Mouse (Mus musculus): Measurements from ENCODE around the gene Olfr711. TPM values are rescaled to one million over a fixed set of nuclear protein-coding genes. Genes with fewer than 3 reads are reported as not detected.
"Not testable (repeated sequence)": the region's sequence is repeated elsewhere in the genome, so short reads cannot be mapped to it uniquely, and the experiment has no call there.

The Olfr711 gene
- polyA plus RNA-seq (2014; fragmentation: Nextera tagmentation; extraction: Ambion mirVana), result not detected in 2 replicates

- Histone ChIP-seq H3K4me2 (ENCODE audit: low read depth) (no peak within 1 kb of the TSS), H3K27ac (ENCODE audit: low read depth, low read length) (no peak within 1 kb of the TSS), H3K9me3 (ENCODE audit: control insufficient read depth, low read length) (no peaks in the 10 kb centered on the region), H3K4me3 (ENCODE audit: low read depth, low read length) (no peak within 1 kb of the TSS), H3K36me3 (ENCODE audit: control insufficient read depth, insufficient read depth, low read length) (no peaks in the 10 kb centered on the region), H3K9ac (ENCODE audit: low read length) (no peak within 1 kb of the TSS), H3K27me3 (ENCODE audit: control insufficient read depth, insufficient read depth, low read length) (no peaks in the 10 kb centered on the region), H3K4me1 (ENCODE audit: control insufficient read depth, insufficient read depth, low read length) (no peaks in the 10 kb centered on the region)
- DNase-seq (ENCODE audit: low spot score), result no peak
- WGBS, result 74% methylated on average over 1 of the region's 1 CpGs
- ATAC-seq (ENCODE audit: insufficient read depth, low FRiP score, low TSS enrichment), result no peak
These were observed at the start of gene Olfr711 for GRCm38 (mm10) chr7:106975353-106975752. Gene Olfr711 (minus strand): TSS chr7:106975453.

DNA sequence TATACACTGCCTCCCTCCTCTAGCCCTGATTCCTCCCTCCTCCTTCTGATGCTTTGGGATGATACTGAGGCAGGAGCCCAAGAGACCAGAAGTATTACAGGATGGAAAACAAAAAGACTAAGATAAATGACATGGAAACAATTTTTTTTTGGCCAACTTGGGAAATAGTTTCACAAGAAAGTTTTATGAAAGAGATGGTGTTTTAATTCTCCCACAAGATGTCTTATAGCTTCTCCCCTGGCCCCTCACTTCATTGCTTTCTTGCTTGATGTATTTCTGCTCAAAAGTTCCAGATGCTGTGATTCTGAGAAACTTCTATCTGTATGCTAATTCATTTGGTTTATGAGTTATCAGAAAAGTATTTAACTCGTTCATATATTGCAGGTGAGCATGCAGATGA, 30.7 kb upstream of the Olfr711 start, which contains the start of gene Olfr2:
TSS of gene Olfr2 (minus strand) at position 101 of the 400 bp plus-strand sequence.
- no peaks in the 10 kb centered on the region for H3K4me1 ChIP-seq (ENCODE audit: control insufficient read depth, insufficient read depth, low read length)
- no peaks in the 10 kb centered on the region for H3K27me3 ChIP-seq (ENCODE audit: control insufficient read depth, insufficient read depth, low read length)
- no peak within 1 kb of the TSS for H3K9ac ChIP-seq (ENCODE audit: low read length)
- no peak within 1 kb of the TSS for H3K4me3 ChIP-seq (ENCODE audit: low read depth, low read length)
- H3K27ac ChIP-seq (ENCODE audit: low read depth, low read length), result no peak within 1 kb of the TSS
- no peak for ATAC-seq (ENCODE audit: insufficient read depth, low FRiP score, low TSS enrichment)
- H3K9me3 ChIP-seq (ENCODE audit: control insufficient read depth, low read length), result no peaks in the 10 kb centered on the region
- H3K4me2 ChIP-seq (ENCODE audit: low read depth), result no peak within 1 kb of the TSS
- H3K36me3 ChIP-seq (ENCODE audit: control insufficient read depth, insufficient read depth, low read length), result no peaks in the 10 kb centered on the region
- no peak for DNase-seq (ENCODE audit: low spot score)
- WGBS, result 63% methylated on average over 1 of the region's 1 CpGs

GRCm38 (mm10) chr7:107004169-107004568, 28.9 kb upstream of the Olfr711 start:
- H3K27ac ChIP-seq (ENCODE audit: low read depth, low read length), result no peak overlapping the region
- no peak overlapping the region for H3K4me2 ChIP-seq (ENCODE audit: low read depth)
- no peak overlapping the region for H3K4me3 ChIP-seq (ENCODE audit: low read depth, low read length)
- no peaks in the 10 kb centered on the region for H3K36me3 ChIP-seq (ENCODE audit: control insufficient read depth, insufficient read depth, low read length)
- no peaks in the 10 kb centered on the region for H3K27me3 ChIP-seq (ENCODE audit: control insufficient read depth, insufficient read depth, low read length)
- DNase-seq (ENCODE audit: low spot score), result no peak
- ATAC-seq (ENCODE audit: insufficient read depth, low FRiP score, low TSS enrichment), result no peak
- H3K4me1 ChIP-seq (ENCODE audit: control insufficient read depth, insufficient read depth, low read length), result no peaks in the 10 kb centered on the region
- H3K9ac ChIP-seq (ENCODE audit: low read length), result no peak overlapping the region
- no peaks in the 10 kb centered on the region for H3K9me3 ChIP-seq (ENCODE audit: control insufficient read depth, low read length)
- WGBS, result 78% methylated on average over 3 of the region's 3 CpGs

GRCm38 (mm10) chr7:107000798-107001197, 25.5 kb upstream of the Olfr711 start:
- DNase-seq (ENCODE audit: low spot score) (no peak), ATAC-seq (ENCODE audit: insufficient read depth, low FRiP score, low TSS enrichment) (no peak)
- Histone ChIP-seq H3K36me3 (ENCODE audit: control insufficient read depth, insufficient read depth, low read length) (no peaks in the 10 kb centered on the region), H3K9me3 (ENCODE audit: control insufficient read depth, low read length) (no peaks in the 10 kb centered on the region), H3K4me3 (ENCODE audit: low read depth, low read length) (no peak overlapping the region), H3K9ac (ENCODE audit: low read length) (no peak overlapping the region), H3K27ac (ENCODE audit: low read depth, low read length) (no peak overlapping the region), H3K4me2 (ENCODE audit: low read depth) (no peak overlapping the region), H3K4me1 (ENCODE audit: control insufficient read depth, insufficient read depth, low read length) (no peaks in the 10 kb centered on the region), H3K27me3 (ENCODE audit: control insufficient read depth, insufficient read depth, low read length) (no peaks in the 10 kb centered on the region)
- WGBS, result 94% methylated on average over 7 of the region's 7 CpGs

DNA sequence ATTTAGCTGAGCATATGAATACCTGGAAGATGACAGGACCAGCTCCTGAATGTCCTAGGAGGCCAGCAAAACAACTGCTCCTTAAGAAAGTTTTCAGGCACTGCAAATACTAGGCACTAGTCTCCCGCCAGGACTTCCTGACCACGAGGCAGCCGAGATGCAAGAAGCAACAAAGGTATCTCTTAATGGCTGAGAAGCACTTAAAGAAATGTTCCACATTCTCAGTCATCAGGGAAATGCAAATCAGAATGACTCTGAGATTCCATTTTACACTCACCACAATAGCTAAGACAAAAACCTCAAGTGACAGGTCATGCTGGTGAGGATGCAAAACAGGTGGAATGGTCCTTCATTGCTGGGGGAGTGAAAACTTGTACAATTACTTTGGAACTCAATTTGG, 10.0 kb upstream of the Olfr711 start:
- DNase-seq (ENCODE audit: low spot score) (no peak), ATAC-seq (ENCODE audit: insufficient read depth, low FRiP score, low TSS enrichment) (no peak)
- no peak overlapping the region for H3K27ac ChIP-seq (ENCODE audit: low read depth, low read length)
- WGBS, result 88% methylated on average over 3 of the region's 3 CpGs
- H3K4me2 ChIP-seq (ENCODE audit: low read depth), result no peak overlapping the region
- no peaks in the 10 kb centered on the region for H3K27me3 ChIP-seq (ENCODE audit: control insufficient read depth, insufficient read depth, low read length)
- no peaks in the 10 kb centered on the region for H3K9me3 ChIP-seq (ENCODE audit: control insufficient read depth, low read length)
- no peak overlapping the region for H3K4me3 ChIP-seq (ENCODE audit: low read depth, low read length)
- H3K36me3 ChIP-seq (ENCODE audit: control insufficient read depth, insufficient read depth, low read length), result no peaks in the 10 kb centered on the region
- H3K4me1 ChIP-seq (ENCODE audit: control insufficient read depth, insufficient read depth, low read length), result no peaks in the 10 kb centered on the region
- no peak overlapping the region for H3K9ac ChIP-seq (ENCODE audit: low read length)

DNA sequence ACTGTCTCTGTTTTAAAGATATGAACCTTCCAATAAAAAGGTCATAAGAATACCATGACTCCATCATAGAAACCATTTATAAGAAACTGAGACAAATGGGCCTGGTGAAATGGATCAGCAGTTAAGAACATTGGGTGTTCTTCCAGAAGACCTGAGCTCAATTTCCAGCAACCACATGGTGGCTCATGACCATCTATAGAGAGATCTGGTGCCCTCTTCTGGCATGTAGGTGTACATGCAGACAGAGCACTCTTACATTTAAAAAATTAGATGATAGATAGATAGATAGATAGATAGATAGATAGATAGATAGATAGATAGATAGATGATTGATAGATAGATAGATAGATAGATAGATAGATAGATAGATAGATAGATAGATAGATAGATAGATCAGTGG, 7.8 kb downstream of the Olfr711 start:
- not testable (repeated sequence) for H3K27ac ChIP-seq (ENCODE audit: low read depth, low read length); H3K4me1 ChIP-seq (ENCODE audit: control insufficient read depth, insufficient read depth, low read length); H3K27me3 ChIP-seq (ENCODE audit: control insufficient read depth, insufficient read depth, low read length); H3K9ac ChIP-seq (ENCODE audit: low read length); ATAC-seq (ENCODE audit: insufficient read depth, low FRiP score, low TSS enrichment); H3K4me2 ChIP-seq (ENCODE audit: low read depth); H3K36me3 ChIP-seq (ENCODE audit: control insufficient read depth, insufficient read depth, low read length); H3K4me3 ChIP-seq (ENCODE audit: low read depth, low read length); H3K9me3 ChIP-seq (ENCODE audit: control insufficient read depth, low read length); DNase-seq (ENCODE audit: low spot score)

- WGBS, result 81% methylated on average over 1 of the region's 1 CpGs
- H3K27me3 ChIP-seq (ENCODE audit: control insufficient read depth, insufficient read depth, low read length), result no peaks in the 10 kb centered on the region
- no peak within 1 kb of the TSS for H3K27ac ChIP-seq (ENCODE audit: low read depth, low read length)
- no peaks in the 10 kb centered on the region for H3K36me3 ChIP-seq (ENCODE audit: control insufficient read depth, insufficient read depth, low read length)
- DNase-seq (ENCODE audit: low spot score) (no peak), ATAC-seq (ENCODE audit: insufficient read depth, low FRiP score, low TSS enrichment) (no peak)
- no peak within 1 kb of the TSS for H3K9ac ChIP-seq (ENCODE audit: low read length)
- no peak within 1 kb of the TSS for H3K4me2 ChIP-seq (ENCODE audit: low read depth)
- H3K4me3 ChIP-seq (ENCODE audit: low read depth, low read length), result no peak within 1 kb of the TSS
- H3K4me1 ChIP-seq (ENCODE audit: control insufficient read depth, insufficient read depth, low read length), result no peaks in the 10 kb centered on the region
- H3K9me3 ChIP-seq (ENCODE audit: control insufficient read depth, low read length), result no peaks in the 10 kb centered on the region
These were observed 11.4 kb downstream of the Olfr711 start, which contains the start of gene Olfr6 for GRCm38 (mm10) chr7:106963837-106964236. Gene Olfr6 (minus strand): TSS chr7:106963937.

GRCm38 (mm10) chr7:106948212-106948611, 27.0 kb downstream of the Olfr711 start, which contains the start of gene Olfr710:
Gene Olfr710 (minus strand): TSS chr7:106948312.
- no peak within 1 kb of the TSS for H3K27ac ChIP-seq (ENCODE audit: low read depth, low read length)
- ATAC-seq (ENCODE audit: insufficient read depth, low FRiP score, low TSS enrichment) (no peak), DNase-seq (ENCODE audit: low spot score) (no peak)
- H3K27me3 ChIP-seq (ENCODE audit: control insufficient read depth, insufficient read depth, low read length), result no peaks in the 10 kb centered on the region
- no peaks in the 10 kb centered on the region for H3K36me3 ChIP-seq (ENCODE audit: control insufficient read depth, insufficient read depth, low read length)
- H3K4me1 ChIP-seq (ENCODE audit: control insufficient read depth, insufficient read depth, low read length), result no peaks in the 10 kb centered on the region
- H3K9me3 ChIP-seq (ENCODE audit: control insufficient read depth, low read length), result no peaks in the 10 kb centered on the region
- 86% methylated on average over 3 of the region's 3 CpGs for WGBS
- H3K4me2 ChIP-seq (ENCODE audit: low read depth), result no peak within 1 kb of the TSS
- H3K9ac ChIP-seq (ENCODE audit: low read length), result no peak within 1 kb of the TSS
- no peak within 1 kb of the TSS for H3K4me3 ChIP-seq (ENCODE audit: low read depth, low read length)

DNA sequence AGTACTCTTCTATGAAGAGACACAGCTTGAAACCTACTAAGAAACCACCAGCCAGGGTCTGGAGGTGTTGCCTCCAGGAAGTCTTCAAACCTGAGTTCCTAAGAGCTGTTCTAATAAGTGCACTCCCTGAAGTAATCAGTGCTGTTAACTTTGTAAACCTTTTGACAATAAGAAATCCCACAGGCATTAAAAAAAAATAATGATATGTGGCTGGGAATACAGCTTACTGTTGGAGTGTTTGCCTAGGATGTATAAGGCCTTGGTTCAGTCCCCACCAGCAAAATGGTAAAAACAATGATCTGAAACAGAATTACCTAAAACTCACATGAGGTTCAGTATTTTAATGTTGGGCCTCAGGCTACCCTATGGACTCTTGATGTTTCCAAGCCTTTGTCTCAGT, 43.1 kb downstream of the Olfr711 start, which contains the start of gene Olfr709-ps1:
TSS of gene Olfr709-ps1 (minus strand) at position 101 of the 400 bp plus-strand sequence.
- H3K27ac ChIP-seq (ENCODE audit: low read depth, low read length), result no peak within 1 kb of the TSS
- no peaks in the 10 kb centered on the region for H3K36me3 ChIP-seq (ENCODE audit: control insufficient read depth, insufficient read depth, low read length)
- H3K4me1 ChIP-seq (ENCODE audit: control insufficient read depth, insufficient read depth, low read length), result no peaks in the 10 kb centered on the region
- ATAC-seq (ENCODE audit: insufficient read depth, low FRiP score, low TSS enrichment) (no peak), DNase-seq (ENCODE audit: low spot score) (no peak)
- no peak within 1 kb of the TSS for H3K4me2 ChIP-seq (ENCODE audit: low read depth)
- no peaks in the 10 kb centered on the region for H3K27me3 ChIP-seq (ENCODE audit: control insufficient read depth, insufficient read depth, low read length)
- no peak within 1 kb of the TSS for H3K9ac ChIP-seq (ENCODE audit: low read length)
- no peaks in the 10 kb centered on the region for H3K9me3 ChIP-seq (ENCODE audit: control insufficient read depth, low read length)
- H3K4me3 ChIP-seq (ENCODE audit: low read depth, low read length), result no peak within 1 kb of the TSS
